Mouse (Mus musculus) ES-E14 (cell line): ENCODE results near the gene Lbx2.

Source experiments
- CHD2 ChIP-seq: IDR thresholded peaks from 2 replicates; pipeline ENCODE4 v1.6.1; 2014; ENCODE audit warnings: mild to moderate bottlenecking, low read depth, low read length, inconsistent platforms
- HCFC1 ChIP-seq: IDR thresholded peaks from 2 replicates; pipeline ENCODE4 v1.6.1; 2012; ENCODE audit warnings: low read length, inconsistent platforms, borderline replicate concordance; ENCODE audit not compliant: insufficient read depth
- MAFK ChIP-seq: IDR thresholded peaks from 2 replicates; pipeline ENCODE4 v1.6.1; 2014; ENCODE audit warnings: mild to moderate bottlenecking, low read depth, low read length, inconsistent platforms; ENCODE audit not compliant: insufficient read depth
- ZNF384 ChIP-seq: IDR thresholded peaks from 2 replicates; pipeline ENCODE4 v1.6.1; 2012; ENCODE audit warnings: low read depth, low read length, inconsistent platforms

DNA sequence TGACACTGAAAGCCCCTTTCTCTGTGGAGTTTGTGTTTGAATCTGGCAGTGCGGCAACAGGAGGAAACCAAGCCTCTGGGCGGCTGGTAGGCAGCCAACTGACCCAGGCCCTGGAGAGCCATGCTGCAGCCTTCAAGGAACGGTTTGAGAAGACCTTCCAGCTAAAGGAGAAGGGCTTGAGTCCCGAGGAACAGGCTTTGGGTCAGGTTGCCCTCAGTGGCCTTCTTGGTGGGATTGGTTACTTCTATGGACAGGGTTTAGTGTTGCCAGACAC lies 30.9 kb downstream of the Lbx2 start:
- TF ChIP-seq ZNF384 = no peak
- no peak for TF ChIP-seq MAFK
- TF ChIP-seq CHD2 = no peak
- TF ChIP-seq HCFC1 = no peak
